Mouse (Mus musculus) cerebellum, adult 2 months (tissue): ENCODE data around the gene Ccdc163.
"Not testable (repeated sequence)": the region's sequence is repeated elsewhere in the genome, so short reads cannot be mapped to it uniquely, and the experiment has no call there.

Experiments used
- CTCF ChIP-seq: fragments of 200-500 bp; IDR thresholded peaks from 2 replicates; pipeline ENCODE4 v1.5.1; 2011; ENCODE audit warnings: low read depth, mild to moderate bottlenecking, control low read depth, low read length, moderate library complexity, borderline replicate concordance; ENCODE audit not compliant: insufficient read depth
- POLR2A ChIP-seq: fragments of 200-500 bp; IDR thresholded peaks from 2 replicates; pipeline ENCODE4 v1.6.1; 2011; ENCODE audit warnings: low read length, control low read depth, borderline replicate concordance; ENCODE audit not compliant: insufficient read depth

GRCm38 (mm10) chr4:116659916-116660315 is 48.4 kb upstream of the Ccdc163 start:
- not testable (repeated sequence) for TF ChIP-seq CTCF, POLR2A
